Mouse (Mus musculus): Measurements from ENCODE around the gene Muc20. TPM values are rescaled to one million over a fixed set of nuclear protein-coding genes. Genes with fewer than 3 reads are reported as not detected.

Muc20 gene
- polyA plus RNA-seq, 1 experiment from 2014 or later: not detected

DNA sequence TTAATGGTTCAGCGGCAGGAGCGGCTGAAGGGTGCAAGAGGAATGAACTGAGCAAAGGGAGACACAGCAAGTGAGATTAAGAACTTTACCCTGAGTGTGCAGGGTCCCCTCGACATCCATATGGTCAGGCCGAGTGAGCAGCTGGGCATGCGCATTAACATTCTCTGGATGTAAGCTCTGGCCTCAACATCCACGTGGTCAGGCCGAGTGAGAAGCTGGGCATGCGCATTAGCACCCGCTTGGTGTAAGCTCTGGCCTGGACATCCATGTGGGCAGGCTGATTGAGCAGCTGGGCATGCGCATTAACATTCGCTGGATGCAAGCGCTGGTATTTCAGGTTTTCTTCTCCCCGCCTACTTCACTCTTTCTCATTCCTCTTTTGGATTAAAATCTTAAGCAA lies 12.4 kb downstream of the Muc20 start:
- no peak overlapping the region for H3K27ac ChIP-seq (ENCODE audit: low read depth, low read length)
- no peak overlapping the region for H3K4me2 ChIP-seq
- no peaks in the 10 kb centered on the region for H3K4me1 ChIP-seq (replicated peaks; ENCODE audit: control insufficient read depth, insufficient read depth, low read length)
- DNase-seq (ENCODE audit: low spot score) (no peak), ATAC-seq (replicated peaks; ENCODE audit: low FRiP score) (no peak)
- H3K4me3 ChIP-seq (ENCODE audit: low read depth, low read length): no peak overlapping the region
- no peaks in the 10 kb centered on the region for H3K36me3 ChIP-seq (ENCODE audit: control insufficient read depth, insufficient read depth, low read length)
- 83% methylated on average over 13 of the region's 13 CpGs for WGBS
- H3K9ac ChIP-seq (ENCODE audit: low read depth, low read length): no peak overlapping the region
- H3K27me3 ChIP-seq (replicated peaks; ENCODE audit: control insufficient read depth, insufficient read depth, low read length): 0 out of 2 replicates have a peak, but pooled peaks cover 2% of the 10 kb centered on the region
- H3K9me3 ChIP-seq (ENCODE audit: control insufficient read depth, low read length): peaks cover 4% of the 10 kb centered on the region; the same call in 1 of the 2 replicates

- WGBS: 62% methylated on average over 5 of the region's 5 CpGs
- no peak overlapping the region for H3K4me3 ChIP-seq (ENCODE audit: low read depth, low read length)
- peaks cover 2% of the 10 kb centered on the region; the same call in 1 of the 2 replicates for H3K9me3 ChIP-seq (ENCODE audit: control insufficient read depth, low read length)
- H3K36me3 ChIP-seq (ENCODE audit: control insufficient read depth, insufficient read depth, low read length): no peaks in the 10 kb centered on the region
- no peak overlapping the region for H3K4me2 ChIP-seq
- H3K27me3 ChIP-seq (replicated peaks; ENCODE audit: control insufficient read depth, insufficient read depth, low read length): 0 out of 2 replicates have a peak, but pooled peaks cover 2% of the 10 kb centered on the region
- DNase-seq (ENCODE audit: low spot score) (no peak), ATAC-seq (replicated peaks; ENCODE audit: low FRiP score) (no peak)
- H3K27ac ChIP-seq (ENCODE audit: low read depth, low read length): no peak overlapping the region
- no peak overlapping the region for H3K9ac ChIP-seq (ENCODE audit: low read depth, low read length)
- no peaks in the 10 kb centered on the region for H3K4me1 ChIP-seq (replicated peaks; ENCODE audit: control insufficient read depth, insufficient read depth, low read length)
Observed at GRCm38 (mm10) chr16:32783324-32784062, 13.7 kb downstream of the Muc20 start.

GRCm38 (mm10) chr16:32778956-32779355 lies 18.3 kb downstream of the Muc20 start:
- DNase-seq (ENCODE audit: low spot score): no peak
- no peak for ATAC-seq (replicated peaks; ENCODE audit: low FRiP score)
- H3K4me1 ChIP-seq (replicated peaks; ENCODE audit: control insufficient read depth, insufficient read depth, low read length): no peaks in the 10 kb centered on the region
- H3K27me3 ChIP-seq (replicated peaks; ENCODE audit: control insufficient read depth, insufficient read depth, low read length): 0 out of 2 replicates have a peak, but pooled peaks cover 2% of the 10 kb centered on the region
- no peaks in the 10 kb centered on the region for H3K36me3 ChIP-seq (ENCODE audit: control insufficient read depth, insufficient read depth, low read length)
- no peak overlapping the region for H3K4me3 ChIP-seq (ENCODE audit: low read depth, low read length)
- no peak overlapping the region for H3K27ac ChIP-seq (ENCODE audit: low read depth, low read length)
- H3K4me2 ChIP-seq: no peak overlapping the region
- 43% methylated on average over 8 of the region's 8 CpGs for WGBS
- H3K9me3 ChIP-seq (ENCODE audit: control insufficient read depth, low read length): no peaks in the 10 kb centered on the region
- no peak overlapping the region for H3K9ac ChIP-seq (ENCODE audit: low read depth, low read length)

- H3K9me3 ChIP-seq (ENCODE audit: control insufficient read depth, low read length): no peaks in the 10 kb centered on the region
- H3K27me3 ChIP-seq (replicated peaks; ENCODE audit: control insufficient read depth, insufficient read depth, low read length): 0 out of 2 replicates have a peak, but pooled peaks cover under 1% of the 10 kb centered on the region
- H3K27ac ChIP-seq (ENCODE audit: low read depth, low read length): no peak overlapping the region
- no peaks in the 10 kb centered on the region for H3K36me3 ChIP-seq (ENCODE audit: control insufficient read depth, insufficient read depth, low read length)
- no peak overlapping the region for H3K4me3 ChIP-seq (ENCODE audit: low read depth, low read length)
- WGBS: 58% methylated on average over 10 of the region's 10 CpGs
- H3K4me1 ChIP-seq (replicated peaks; ENCODE audit: control insufficient read depth, insufficient read depth, low read length): no peaks in the 10 kb centered on the region
- no peak for DNase-seq (ENCODE audit: low spot score)
- ATAC-seq (replicated peaks; ENCODE audit: low FRiP score): no peak
- no peak overlapping the region for H3K4me2 ChIP-seq
- H3K9ac ChIP-seq (ENCODE audit: low read depth, low read length): no peak overlapping the region
Observed at GRCm38 (mm10) chr16:32776676-32777075, 20.6 kb downstream of the Muc20 start.

- Histone ChIP-seq H3K9ac (ENCODE audit: low read depth, low read length) (no peak overlapping the region), H3K9me3 (ENCODE audit: control insufficient read depth, low read length) (no peaks in the 10 kb centered on the region), H3K4me2 (no peak overlapping the region), H3K27me3 (replicated peaks; ENCODE audit: control insufficient read depth, insufficient read depth, low read length) (no peaks in the 10 kb centered on the region), H3K27ac (ENCODE audit: low read depth, low read length) (no peak overlapping the region), H3K36me3 (ENCODE audit: control insufficient read depth, insufficient read depth, low read length) (no peaks in the 10 kb centered on the region), H3K4me1 (replicated peaks; ENCODE audit: control insufficient read depth, insufficient read depth, low read length) (peaks cover 3% of the 10 kb centered on the region; the same call in 1 of the 2 replicates), H3K4me3 (ENCODE audit: low read depth, low read length) (no peak overlapping the region)
- WGBS: 77% methylated on average over 7 of the region's 7 CpGs
- no peak for DNase-seq (ENCODE audit: low spot score)
- ATAC-seq (replicated peaks; ENCODE audit: low FRiP score): no peak
Observed at GRCm38 (mm10) chr16:32766904-32767303, 30.3 kb downstream of the Muc20 start.

DNA sequence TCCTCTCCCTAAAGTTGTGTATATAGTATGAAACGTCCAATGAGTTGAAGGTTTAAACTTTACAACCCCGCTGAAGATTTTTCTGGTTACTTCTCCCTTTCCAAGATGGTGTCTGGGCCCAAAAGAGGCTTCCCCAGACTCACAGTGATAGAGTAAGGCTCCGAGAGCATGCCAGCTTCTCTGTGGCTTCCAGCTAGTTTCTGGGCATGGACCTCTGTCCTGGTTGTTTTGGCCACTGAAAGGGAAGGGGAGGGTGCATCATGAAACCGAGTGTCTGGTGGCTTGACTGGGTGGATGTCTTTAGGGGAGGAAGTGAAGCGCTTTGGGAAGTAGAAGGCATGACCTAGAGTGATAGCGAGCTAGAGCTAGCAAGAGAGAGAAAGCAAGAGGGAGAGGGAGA lies 32.3 kb downstream of the Muc20 start:
- Histone ChIP-seq H3K4me3 (ENCODE audit: low read depth, low read length) (no peak overlapping the region), H3K27ac (ENCODE audit: low read depth, low read length) (no peak overlapping the region), H3K27me3 (replicated peaks; ENCODE audit: control insufficient read depth, insufficient read depth, low read length) (no peaks in the 10 kb centered on the region), H3K36me3 (ENCODE audit: control insufficient read depth, insufficient read depth, low read length) (no peaks in the 10 kb centered on the region), H3K9ac (ENCODE audit: low read depth, low read length) (no peak overlapping the region), H3K4me1 (replicated peaks; ENCODE audit: control insufficient read depth, insufficient read depth, low read length) (peaks cover 3% of the 10 kb centered on the region; the same call in 1 of the 2 replicates), H3K4me2 (no peak overlapping the region), H3K9me3 (ENCODE audit: control insufficient read depth, low read length) (no peaks in the 10 kb centered on the region)
- DNase-seq (ENCODE audit: low spot score) (no peak), ATAC-seq (replicated peaks; ENCODE audit: low FRiP score) (no peak)
- WGBS: 58% methylated on average over 6 of the region's 6 CpGs

- H3K4me3 ChIP-seq (ENCODE audit: low read depth, low read length): no peak overlapping the region
- H3K4me1 ChIP-seq (replicated peaks; ENCODE audit: control insufficient read depth, insufficient read depth, low read length): peaks cover 3% of the 10 kb centered on the region; the same call in 1 of the 2 replicates
- no peaks in the 10 kb centered on the region for H3K9me3 ChIP-seq (ENCODE audit: control insufficient read depth, low read length)
- no peak for ATAC-seq (replicated peaks; ENCODE audit: low FRiP score)
- no peak for DNase-seq (ENCODE audit: low spot score)
- H3K27me3 ChIP-seq (replicated peaks; ENCODE audit: control insufficient read depth, insufficient read depth, low read length): no peaks in the 10 kb centered on the region
- WGBS: 78% methylated on average over 2 of the region's 2 CpGs
- no peak overlapping the region for H3K9ac ChIP-seq (ENCODE audit: low read depth, low read length)
- no peak overlapping the region for H3K27ac ChIP-seq (ENCODE audit: low read depth, low read length)
- no peak overlapping the region for H3K4me2 ChIP-seq
- no peaks in the 10 kb centered on the region for H3K36me3 ChIP-seq (ENCODE audit: control insufficient read depth, insufficient read depth, low read length)
Observed at GRCm38 (mm10) chr16:32764550-32764949, 32.7 kb downstream of the Muc20 start.

DNA sequence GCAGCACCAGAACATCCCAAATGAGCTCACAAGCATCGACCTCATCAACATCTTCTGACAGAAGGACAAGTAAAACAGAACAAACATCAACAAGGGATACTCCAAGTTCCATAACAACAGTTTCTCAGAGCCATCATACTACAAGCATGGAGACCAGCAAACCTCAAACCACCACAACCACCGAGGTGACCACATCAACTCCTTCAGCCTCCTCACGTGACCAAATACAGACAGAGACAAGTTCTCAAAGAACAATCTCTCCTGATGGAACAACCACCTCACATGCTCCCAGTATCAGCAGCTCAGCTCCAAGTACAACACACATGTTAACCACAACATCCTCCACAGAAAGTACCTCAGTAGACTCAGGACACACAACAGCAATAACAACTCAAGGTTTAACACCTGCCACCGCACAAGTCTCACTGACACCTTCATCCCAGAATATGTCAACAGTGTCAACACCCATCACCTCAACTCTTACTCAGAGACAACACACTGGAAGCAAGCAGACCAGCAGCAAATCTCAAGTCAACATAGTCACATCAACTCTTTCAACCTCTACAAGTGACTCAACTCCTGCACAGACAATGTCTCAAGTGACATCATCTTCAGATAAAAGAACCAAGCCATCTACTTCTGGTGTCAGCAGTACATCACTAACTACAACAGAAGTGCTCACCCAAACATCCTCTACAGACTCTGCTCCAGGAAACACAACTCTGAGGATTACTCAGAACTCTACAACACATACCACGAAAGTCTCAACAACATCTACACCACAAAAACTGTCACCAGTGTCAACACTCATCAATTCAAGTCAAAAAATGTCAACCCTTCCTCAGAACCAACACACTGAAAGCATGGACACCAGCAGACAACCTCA lies 46.8 kb downstream of the Muc20 start:
- H3K4me2 ChIP-seq: no peak overlapping the region
- H3K27ac ChIP-seq (ENCODE audit: low read depth, low read length): no peak overlapping the region
- no peak overlapping the region for H3K9ac ChIP-seq (ENCODE audit: low read depth, low read length)
- no peaks in the 10 kb centered on the region for H3K9me3 ChIP-seq (ENCODE audit: control insufficient read depth, low read length)
- DNase-seq (ENCODE audit: low spot score): no peak
- no peaks in the 10 kb centered on the region for H3K36me3 ChIP-seq (ENCODE audit: control insufficient read depth, insufficient read depth, low read length)
- H3K4me3 ChIP-seq (ENCODE audit: low read depth, low read length): no peak overlapping the region
- WGBS: 80% methylated on average over 5 of the region's 5 CpGs
- no peaks in the 10 kb centered on the region for H3K27me3 ChIP-seq (replicated peaks; ENCODE audit: control insufficient read depth, insufficient read depth, low read length)
- H3K4me1 ChIP-seq (replicated peaks; ENCODE audit: control insufficient read depth, insufficient read depth, low read length): no peaks in the 10 kb centered on the region
- no peak for ATAC-seq (replicated peaks; ENCODE audit: low FRiP score)
